Mouse (Mus musculus) adrenal gland, adult 2 months (tissue): ENCODE results near the gene Cox7b. TPM values are rescaled to one million over a fixed set of nuclear protein-coding genes. Genes with fewer than 3 reads are reported as not detected.
"Not testable (repeated sequence)": the region's sequence is repeated elsewhere in the genome, so short reads cannot be mapped to it uniquely, and the experiment has no call there.

ENCODE experiments used
- DNase-seq: peaks from one replicate; pipeline ENCODE4 v3.0.0; 2021
- long read RNA-seq: library from polyadenylated mRNA; stranded (forward); transcript quantifications from one replicate; pipeline ENCODE4 v2.0.0, GENCODE M21; 2021
- polyA plus RNA-seq: library from polyadenylated mRNA; depleted of rRNA; stranded (reverse); fragments of >200 nt; gene quantifications from 2 replicates; pipeline ENCODE4 v1.2.3, GENCODE M21; 2012; rRNA removed
- total RNA-seq, 2 experiments: library from RNA; stranded (reverse); gene quantifications; 2 replicates each; pipeline ENCODE4 v1.2.3; 2021

Cox7b gene
- total RNA-seq (100 to 1,000 TPM; 536 to 642 TPM), polyA plus RNA-seq (36.1 and 39.5 TPM in 2 replicates)
- long read RNA-seq, transcript Cox7b-201 (3 exons, 1,001 nt): major isoform, 346 of 366 reads
- long read RNA-seq, partial matches to known transcripts: 16 of 366 reads
- long read RNA-seq, other reads (novel, unspliced or antisense): 3 of 366 reads

DNA sequence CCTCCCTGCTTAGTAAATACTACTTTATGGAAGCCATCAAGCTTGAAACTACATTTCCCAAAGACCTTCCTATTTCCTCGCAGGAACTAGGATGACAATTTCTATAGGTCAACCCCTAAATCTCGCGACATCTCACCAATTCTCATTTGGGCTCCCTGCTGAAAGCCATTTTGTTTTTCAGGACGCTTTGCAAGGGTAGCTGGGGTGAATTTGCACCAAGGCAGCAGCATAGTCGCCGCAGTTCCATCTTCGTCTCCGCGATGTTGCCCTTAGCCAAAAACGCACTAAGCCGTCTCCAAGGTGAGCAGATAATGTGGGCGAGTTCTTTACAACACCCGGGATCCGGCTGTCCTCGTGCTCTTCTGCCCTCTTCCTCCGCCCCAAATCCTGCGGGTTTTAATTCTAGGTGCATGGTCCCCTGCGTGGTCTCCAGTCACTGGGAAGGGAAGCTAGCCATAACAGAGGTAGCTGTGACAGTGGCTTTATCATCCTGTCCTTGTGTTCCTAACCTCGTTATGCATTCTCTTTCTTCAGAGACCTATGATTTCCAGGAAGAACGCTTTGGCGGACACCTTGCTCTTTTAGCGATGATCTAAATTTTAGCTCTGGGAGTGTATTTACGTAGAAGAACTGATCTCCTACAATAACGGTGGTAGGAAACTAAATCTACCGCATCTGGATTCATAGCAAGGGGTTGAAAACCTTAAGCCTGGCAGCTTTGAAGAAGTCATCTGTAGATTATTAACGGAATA lies at the start of gene Cox7b:
Cox7b (plus strand) TSS at position 130 of the 752 bp plus-strand sequence.
- DNase-seq: peak; percentile 74

GRCm38 (mm10) chrX:106001605-106002004 lies 13.9 kb upstream of the Cox7b start:
- DNase-seq: no peak

GRCm38 (mm10) chrX:106010762-106011161 lies 4.7 kb upstream of the Cox7b start:
- DNase-seq: no peak

DNA sequence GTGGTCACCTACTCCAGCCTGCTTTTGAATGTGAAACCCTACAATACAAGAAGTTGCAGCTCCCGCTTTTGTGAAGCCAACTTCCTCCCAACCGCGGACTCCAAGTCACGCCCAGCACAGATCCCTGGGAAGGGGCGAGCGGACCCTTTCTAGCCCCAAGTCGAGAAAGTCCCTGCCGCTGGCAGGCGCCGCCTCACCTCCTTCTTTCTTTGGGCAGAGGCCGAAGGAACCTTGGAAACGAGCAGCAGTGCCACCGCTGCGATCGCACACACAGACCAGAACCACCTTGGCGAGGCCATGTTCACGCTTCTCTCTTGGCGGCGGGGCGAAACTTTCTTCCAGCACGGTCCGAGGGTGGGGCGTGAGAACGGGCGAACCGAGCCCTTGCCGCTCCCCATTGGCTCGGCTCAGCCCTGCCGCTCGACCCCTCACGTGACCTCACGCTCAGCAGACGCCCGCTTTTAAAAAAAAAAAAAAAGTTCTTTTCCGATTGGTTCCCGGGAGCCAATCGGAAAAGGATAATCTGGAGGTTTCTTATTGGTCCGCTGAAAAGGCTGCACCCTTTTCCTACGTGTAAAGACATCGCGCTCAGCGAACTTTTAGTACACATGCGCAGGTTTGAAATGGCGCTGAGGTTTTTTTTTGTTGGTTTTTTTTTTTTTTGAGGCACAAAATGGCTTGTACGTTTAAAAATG lies 3.9 kb upstream of the Cox7b start, which contains the start of gene Magt1:
Magt1 (minus strand) TSS at position 442 of the 695 bp plus-strand sequence.
- DNase-seq: peak; percentile 90

DNA sequence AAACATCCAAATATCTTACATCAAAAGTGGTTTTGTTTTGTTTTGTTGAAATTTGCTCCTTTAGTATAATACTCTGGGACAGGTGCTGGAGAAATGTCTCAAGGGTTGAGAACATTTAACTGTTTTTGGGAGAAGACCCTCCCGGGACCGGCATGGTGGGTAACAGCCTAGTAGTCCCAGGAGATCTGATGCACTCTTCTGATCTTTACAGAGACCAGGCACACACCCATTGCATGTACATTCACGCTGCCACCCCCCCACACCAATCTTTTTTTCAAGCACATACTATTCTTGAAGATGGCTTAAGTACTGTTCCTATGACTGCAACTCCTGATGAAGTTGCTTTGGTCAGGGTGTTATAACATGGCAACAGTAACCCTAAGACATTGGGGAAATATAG lies 2.9 kb upstream of the Cox7b start:
- no peak for DNase-seq

- DNase-seq: peak; percentile 17
Observed at GRCm38 (mm10) chrX:106013217-106013616, 2.3 kb upstream of the Cox7b start.

GRCm38 (mm10) chrX:106014741-106015377 lies 641 bp upstream of the Cox7b start:
- not testable (repeated sequence) for DNase-seq

DNA sequence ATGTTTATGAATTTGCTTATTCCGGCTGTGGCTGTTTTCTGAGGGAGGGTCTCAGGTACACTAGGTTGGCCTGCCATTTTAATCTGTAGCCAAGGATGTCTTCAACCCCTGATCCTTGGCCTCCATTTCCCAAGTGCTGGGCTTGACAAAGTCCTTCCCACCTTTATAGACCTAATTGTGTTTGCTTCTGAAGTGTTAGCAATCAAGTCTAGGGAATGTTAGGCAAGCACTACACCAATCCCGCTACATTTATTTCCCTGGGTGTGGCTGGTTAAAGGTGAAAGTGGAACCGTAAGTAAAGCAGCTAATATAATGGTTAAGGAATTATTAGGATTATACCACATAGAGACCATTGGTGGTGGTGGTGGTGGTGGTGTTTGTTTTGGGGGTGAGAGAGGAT lies 1.6 kb downstream of the Cox7b start:
- no peak for DNase-seq

- DNase-seq: no peak
Observed at GRCm38 (mm10) chrX:106017516-106017915, 2.0 kb downstream of the Cox7b start.

- peak; percentile 94 for DNase-seq
Observed at GRCm38 (mm10) chrX:106026418-106027342, 11.2 kb downstream of the Cox7b start, which contains the start of gene Atp7a. Gene Atp7a (plus strand): TSS chrX:106027276.

- DNase-seq: no peak
Observed at GRCm38 (mm10) chrX:106027343-106027674, 11.8 kb downstream of the Cox7b start.

DNA sequence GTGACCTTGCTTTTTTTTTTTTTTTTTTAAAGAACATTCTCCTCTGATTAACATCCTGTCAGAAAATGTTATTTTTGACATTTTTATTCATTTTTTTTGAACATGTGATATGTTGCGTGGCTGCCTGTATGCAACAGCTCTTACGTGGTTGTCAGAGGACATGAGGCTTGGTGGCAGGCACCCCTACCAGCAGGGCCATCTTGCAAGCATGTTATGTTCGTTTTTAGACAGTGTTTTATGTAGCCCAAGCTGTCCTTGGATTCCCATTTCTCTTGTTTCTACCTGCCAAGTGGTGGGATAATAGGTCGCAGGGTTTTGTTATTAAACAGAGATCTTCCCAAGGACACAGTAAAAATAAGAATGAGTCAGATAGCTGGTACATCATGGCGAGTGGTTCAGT lies 14.7 kb downstream of the Cox7b start:
- peak; percentile 34 for DNase-seq

- no peak for DNase-seq
Observed at GRCm38 (mm10) chrX:106031124-106031523, 15.6 kb downstream of the Cox7b start.

GRCm38 (mm10) chrX:106035727-106036126 lies 20.2 kb downstream of the Cox7b start:
- DNase-seq: no peak

- no peak for DNase-seq
Observed at GRCm38 (mm10) chrX:106037185-106037752, 21.8 kb downstream of the Cox7b start.

DNA sequence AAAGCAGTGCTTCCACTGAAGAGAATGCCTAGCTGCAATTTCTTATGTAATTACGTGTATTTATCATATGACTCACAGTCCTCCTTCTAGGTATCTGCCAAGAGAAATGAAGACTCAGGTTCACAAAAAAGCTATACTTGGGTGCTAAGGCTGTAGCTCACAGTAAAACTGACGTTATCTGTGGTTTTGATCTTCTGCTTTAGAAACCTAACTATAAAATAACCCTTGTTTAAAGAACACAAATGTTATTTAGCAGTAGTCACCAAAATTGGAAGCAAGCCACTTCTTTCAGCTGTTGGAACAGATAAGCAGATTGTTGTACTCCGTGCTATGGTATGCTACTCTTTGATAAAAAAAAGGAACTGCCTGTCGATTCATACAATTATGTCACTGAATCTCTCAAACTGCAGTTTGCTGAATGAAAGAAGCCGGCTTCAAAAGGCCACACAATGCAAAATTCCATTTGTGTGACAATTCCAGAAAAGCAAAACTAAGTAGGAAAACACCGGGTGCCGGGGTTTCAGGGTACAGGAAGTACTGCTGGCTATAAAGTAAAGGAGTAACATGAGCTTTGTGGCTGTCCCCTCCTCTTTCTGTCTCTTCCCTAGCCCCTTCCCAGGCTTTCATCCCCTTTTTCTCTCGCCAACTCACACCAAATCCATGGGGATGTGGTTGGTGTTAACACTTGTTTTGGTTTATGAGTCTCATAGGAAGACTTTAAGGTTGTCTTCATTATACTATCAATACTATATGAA lies 28.5 kb downstream of the Cox7b start:
- DNase-seq: no peak

DNA sequence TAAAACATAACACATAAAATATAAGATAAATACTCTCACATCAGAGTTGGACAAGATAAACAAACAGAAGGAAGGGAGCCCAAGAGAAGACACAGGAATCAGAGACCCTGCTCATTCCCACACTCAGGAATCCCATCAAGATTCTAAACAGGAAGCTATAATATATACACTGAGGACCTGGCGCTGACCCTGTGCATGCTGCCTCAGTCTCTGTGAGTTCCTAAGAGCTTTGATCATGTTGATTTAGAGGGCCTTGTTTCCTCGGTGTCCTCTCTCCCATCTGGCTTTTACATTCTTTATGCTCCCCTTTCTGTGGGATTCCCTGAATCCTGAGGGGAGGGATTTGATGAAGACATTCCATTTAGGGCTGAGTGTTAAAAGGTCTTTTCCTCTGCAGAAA lies 30.0 kb downstream of the Cox7b start:
- no peak for DNase-seq

DNA sequence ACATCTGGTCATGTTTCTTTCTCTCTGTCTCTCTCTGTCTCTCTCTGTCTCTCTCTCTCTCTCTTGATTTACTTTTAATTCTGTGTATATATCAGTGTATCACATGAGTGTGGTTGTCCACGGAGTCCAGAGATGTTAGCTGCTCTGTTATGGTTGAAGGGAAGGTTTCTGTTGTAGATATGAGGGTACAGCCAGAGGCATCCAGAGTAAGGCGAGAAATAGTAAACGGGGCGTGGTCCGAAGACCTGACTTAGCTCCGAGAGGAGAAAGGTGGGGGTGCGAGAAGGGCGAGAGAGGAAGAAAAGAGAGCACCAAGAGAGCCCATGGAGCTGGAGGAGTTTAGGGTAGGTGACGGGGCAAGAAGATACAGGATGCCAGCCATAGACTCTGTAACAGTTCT lies 30.4 kb downstream of the Cox7b start:
- DNase-seq: no peak

- no peak for DNase-seq
Observed at GRCm38 (mm10) chrX:106048191-106048590, 32.7 kb downstream of the Cox7b start.
